Mouse (Mus musculus) G1E (cell line): Measurements from ENCODE around the gene Arpp19.

Experiments
- CTCF ChIP-seq: IDR thresholded peaks from 2 replicates; pipeline ENCODE4 v1.5.1; 2012; ENCODE audit warnings: low read depth, low read length, inconsistent platforms, mixed read lengths
- GATA1 ChIP-seq: IDR thresholded peaks from 2 replicates; pipeline ENCODE4 v1.6.1; 2012; ENCODE audit warnings: borderline replicate concordance, low read length, inconsistent platforms, mixed read lengths

DNA sequence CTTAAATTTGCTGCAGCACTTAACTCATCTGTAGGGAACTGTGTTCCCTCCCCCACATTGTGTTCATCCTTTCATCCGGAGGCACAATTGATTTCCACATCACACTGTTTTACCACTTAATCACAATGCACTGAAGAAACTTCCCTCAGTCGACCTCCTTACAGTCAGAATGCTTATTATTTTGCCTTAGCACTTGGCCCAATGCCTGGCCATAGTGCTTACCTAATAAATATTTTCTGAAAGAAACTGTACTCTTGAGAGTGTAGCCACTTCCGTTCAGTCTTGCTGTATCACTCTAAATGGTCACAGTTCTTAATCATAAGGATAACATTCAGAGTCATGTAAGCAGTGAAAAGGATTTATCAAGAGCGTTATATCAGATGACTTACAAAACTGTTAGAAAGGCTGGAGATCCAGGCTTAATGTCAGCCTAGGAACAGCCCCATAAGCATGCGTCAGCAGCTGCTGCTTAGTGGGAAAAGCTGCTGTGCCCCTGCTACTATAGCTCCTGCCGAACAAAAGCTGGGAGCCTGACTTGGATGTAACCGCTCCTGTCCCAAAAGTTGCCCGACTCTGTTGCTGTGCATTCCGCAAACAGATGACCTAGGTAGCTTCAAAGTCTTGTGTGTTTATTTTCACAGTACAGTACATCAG, 27.4 kb downstream of the Arpp19 start:
- no peak for TF ChIP-seq GATA1
- no peak for TF ChIP-seq CTCF
